Mouse (Mus musculus): ENCODE measurements at regions not wholly inside any gene's neighbourhood (a gene's known extent, or its start where the extent isn't known, plus 50 kb on each side); places are given as distances from the start of the nearest gene placed in this dataset.

- TF ChIP-seq CTCF (IDR thresholded peaks at IDR 0.05; ENCODE audit: low read depth, low read length) (no peak), GATA1 (IDR thresholded peaks at IDR 0.05; ENCODE audit: borderline replicate concordance, low read length) (no peak), TAL1 (conservative IDR thresholded peaks at IDR 0.05; ENCODE audit: low read depth, low read length) (no peak), GATA2 (IDR thresholded peaks at IDR 0.05; ENCODE audit: borderline replicate concordance, low read depth, low read length) (no peak), POLR2AphosphoS5 (IDR thresholded peaks at IDR 0.05; ENCODE audit: insufficient replicate concordance, low read depth, low read length) (no peak)
These were observed 951.6 kb downstream of the Efnb2 start for GRCm38 (mm10) chr8:7709406-7709805.

Measured in G1E (cell line).